Mouse (Mus musculus) T-helper 1 cell (primary cell): ENCODE data around the gene Mamdc2.

Source experiments
- in situ Hi-C: fragments of 300-600 bp; cut with MboI, MseI; formaldehyde crosslinking; loops from one replicate; pipeline ENCODE4 v1.15.1; 2025; ENCODE audit warnings: high pct_unique_total_duplicates

Mamdc2 gene

DNA sequence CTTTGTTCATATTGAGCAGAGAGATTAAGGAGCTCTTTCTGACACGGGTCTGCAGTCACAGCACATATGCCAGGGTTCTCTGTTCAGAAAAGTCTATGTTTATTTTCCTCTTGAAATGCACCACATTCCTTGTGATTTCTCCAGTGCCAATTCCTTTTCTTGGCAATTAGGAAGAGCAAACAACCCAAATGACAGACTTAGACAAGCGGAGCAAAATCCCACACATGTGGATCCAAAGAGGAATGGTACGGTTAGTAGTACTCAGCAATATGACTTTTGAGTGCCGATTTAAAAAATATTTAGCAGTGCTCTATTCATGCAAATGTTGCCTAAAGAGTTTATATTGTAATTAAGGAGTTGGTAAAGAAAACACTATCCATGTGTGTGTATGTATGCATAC, 87.7 kb downstream of the Mamdc2 start:
- in situ Hi-C loops: no loop called here

DNA sequence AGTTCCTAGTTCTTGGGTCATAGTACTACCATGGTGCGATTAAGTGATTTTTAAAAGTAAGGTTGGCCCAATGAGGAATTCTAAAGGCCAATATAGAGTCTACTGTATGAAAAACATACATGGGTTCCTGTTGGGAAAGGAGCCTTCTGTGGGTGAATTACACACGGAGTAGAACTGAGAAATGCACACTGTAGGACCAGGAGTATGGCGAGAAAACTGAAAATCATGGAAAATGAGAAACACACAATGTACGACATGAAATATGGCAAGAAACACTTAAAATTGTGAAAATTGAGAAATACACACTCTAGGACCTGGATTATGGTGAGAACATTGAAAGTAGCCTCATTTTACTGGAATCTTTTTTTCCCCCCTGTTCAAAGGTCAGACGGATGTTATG, 91.0 kb downstream of the Mamdc2 start:
- in situ Hi-C loops: no loop called here

DNA sequence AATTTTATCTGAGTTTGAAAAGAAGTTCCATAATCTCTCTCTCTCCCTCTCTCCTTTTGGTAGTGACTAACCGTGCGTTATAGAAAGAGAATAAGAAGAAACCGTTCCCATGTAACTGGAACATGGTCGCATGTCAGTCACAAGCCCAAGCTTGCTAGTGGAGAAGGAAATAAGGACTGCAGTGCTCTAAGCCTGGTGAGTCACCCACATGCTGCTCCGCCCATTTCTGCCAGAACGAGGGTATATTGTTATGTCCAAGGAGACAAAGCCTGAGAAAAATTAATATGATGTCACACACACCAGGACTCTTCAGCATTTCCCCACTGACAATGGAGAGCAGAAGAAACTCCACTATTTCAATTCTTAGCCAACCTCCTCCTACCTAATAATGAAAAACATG, 93.5 kb downstream of the Mamdc2 start:
- in situ Hi-C loops: no loop called here

- in situ Hi-C loops: no loop called here
Observed at GRCm38 (mm10) chr19:23353881-23354401, 94.3 kb downstream of the Mamdc2 start.

DNA sequence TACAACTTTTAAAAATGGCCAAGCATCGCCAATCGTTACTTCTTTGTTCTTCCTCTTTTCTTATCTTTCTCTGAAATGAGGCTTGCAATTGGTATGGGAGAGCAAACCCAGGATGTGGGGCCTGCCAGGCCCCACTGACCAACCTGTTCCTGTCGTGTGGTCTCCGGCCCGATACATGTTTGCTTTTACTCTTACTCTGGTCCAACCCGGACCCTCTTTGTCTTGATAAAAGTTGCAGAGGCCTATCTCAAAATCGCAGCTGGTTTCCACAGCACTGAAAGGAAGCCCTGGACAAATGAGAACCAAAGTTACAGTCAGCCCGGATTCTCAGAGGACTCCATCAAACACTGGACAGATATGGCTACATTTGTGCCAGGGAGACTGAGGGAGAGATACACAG, 95.1 kb downstream of the Mamdc2 start:
- in situ Hi-C loops: no loop called here

GRCm38 (mm10) chr19:23351808-23352491, 96.3 kb downstream of the Mamdc2 start:
- in situ Hi-C loops: no loop called here

DNA sequence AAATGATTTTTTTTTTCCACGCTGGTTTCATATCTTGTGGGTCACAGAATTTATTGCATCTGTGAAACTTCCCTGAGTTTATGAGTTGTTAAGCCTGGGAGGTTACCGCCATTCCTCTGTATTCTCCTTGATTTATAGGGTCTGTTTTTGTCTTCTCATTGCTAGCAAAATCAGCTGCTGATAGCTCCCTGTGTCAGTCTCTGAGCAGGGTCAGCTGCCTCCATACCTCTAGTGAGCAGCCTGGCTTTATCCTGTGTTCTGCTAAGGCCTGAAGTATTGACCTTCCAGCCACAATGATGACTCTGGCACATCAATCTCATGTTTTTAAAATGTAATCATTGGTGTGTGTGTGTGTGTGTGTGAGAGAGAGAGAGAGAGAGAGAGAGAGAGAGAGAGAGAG, 98.3 kb downstream of the Mamdc2 start:
- in situ Hi-C loops: no loop called here

DNA sequence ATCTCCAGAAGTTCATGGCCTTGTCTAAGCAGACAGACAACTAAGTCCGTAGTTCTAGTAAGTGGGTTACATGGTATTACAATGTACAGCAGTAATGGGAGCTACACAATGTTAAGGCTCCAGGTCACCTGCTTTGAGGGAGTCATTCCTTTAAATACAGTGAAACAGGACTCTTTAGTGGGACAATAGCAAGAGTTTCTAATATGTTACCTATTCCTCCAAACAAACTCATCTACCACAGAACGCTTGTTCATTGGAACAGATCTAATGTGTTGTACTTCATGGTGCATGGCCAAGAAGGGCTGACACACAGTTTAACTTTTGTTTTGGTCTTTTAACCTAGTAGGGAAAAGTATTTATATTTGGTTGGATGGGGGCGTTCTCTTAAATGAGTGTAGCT, 105.5 kb downstream of the Mamdc2 start:
- in situ Hi-C loops: no loop called here

- in situ Hi-C loops: no loop called here
Observed at GRCm38 (mm10) chr19:23332883-23333282, 115.4 kb downstream of the Mamdc2 start.

- in situ Hi-C loops: no loop called here
Observed at GRCm38 (mm10) chr19:23330842-23331241, 117.4 kb downstream of the Mamdc2 start.

DNA sequence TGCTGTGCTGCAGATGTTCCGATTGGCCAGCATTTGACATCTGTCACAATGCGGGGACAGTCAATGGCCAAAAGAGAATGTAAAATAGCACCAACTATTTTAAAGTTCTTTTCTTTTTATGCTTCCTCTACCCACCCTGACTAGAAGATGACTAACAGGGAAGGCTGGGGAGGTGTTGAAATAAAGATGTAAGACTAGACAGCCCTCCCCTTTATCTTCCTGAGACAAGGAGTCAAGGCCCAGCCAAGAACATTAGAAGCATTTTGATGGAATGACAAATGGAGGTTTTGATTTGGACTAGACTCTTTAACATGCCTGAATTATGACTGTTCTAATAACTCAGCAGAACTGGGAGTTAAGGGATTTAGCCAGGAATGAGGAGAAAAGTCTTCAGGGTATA, 118.9 kb downstream of the Mamdc2 start:
- in situ Hi-C loops: no loop called here

- in situ Hi-C loops: no loop called here
Observed at GRCm38 (mm10) chr19:23327056-23327640, 121.1 kb downstream of the Mamdc2 start.

- in situ Hi-C loops: no loop called here
Observed at GRCm38 (mm10) chr19:23323107-23323506, 125.1 kb downstream of the Mamdc2 start.

DNA sequence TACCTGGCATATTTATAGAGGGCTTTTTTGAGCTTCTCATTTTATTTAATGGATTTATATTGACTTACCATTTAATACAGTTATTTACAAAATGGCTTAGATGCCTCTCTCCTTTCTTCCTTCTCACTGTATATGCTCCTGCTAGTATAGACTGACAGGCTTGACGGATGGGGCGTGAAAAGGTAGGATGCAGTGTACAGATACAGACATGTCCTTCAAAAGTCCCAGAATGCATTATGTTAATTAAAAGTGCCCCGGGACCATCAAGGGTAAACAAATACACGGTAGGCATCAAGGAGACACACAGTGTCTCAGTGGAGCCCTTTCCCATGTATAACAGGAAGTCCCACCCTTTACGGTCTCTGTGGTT, 130.3 kb downstream of the Mamdc2 start:
- in situ Hi-C loops: no loop called here

GRCm38 (mm10) chr19:23317295-23317988, 130.8 kb downstream of the Mamdc2 start:
- in situ Hi-C loops: no loop called here

GRCm38 (mm10) chr19:23316851-23317250, 131.4 kb downstream of the Mamdc2 start:
- in situ Hi-C loops: no loop called here

DNA sequence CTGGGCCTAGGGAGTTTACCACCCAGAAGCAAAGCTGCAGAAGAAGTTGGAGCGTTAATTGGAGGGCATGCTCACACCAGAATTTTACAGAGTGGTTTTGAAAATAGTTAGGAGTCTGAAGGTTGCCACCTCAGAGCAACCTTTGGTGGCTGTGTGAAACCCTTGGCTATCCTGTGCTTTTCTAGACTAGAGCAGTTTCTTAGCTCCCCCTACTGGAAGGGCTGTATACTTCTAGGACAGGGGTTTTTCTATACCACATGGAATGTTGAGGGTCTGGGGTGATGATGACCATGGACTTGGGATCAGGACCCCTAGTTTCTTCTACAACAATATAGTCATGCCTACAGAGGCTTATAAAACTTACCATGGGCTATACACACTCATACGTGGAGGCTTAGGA, 138.3 kb downstream of the Mamdc2 start:
- in situ Hi-C loops: no loop called here

DNA sequence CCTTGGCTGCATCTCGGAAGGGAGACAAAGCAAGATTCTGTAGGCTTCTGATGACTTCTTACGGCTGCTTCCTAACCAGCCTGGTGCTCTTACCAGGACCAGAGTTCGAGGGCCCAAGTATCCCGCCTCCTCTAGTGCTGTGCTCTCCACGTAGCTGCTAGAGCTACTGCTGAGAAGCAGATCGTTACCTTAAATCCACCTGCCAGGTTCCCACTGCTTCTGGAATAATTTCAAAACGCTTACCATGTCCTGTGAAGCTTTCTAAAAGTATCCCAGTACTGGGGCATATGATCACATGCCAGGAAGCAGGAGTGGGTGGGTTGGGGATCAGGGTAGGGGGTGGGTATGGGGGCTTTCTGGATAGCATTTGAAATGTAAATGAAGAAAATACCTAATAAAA, 141.6 kb downstream of the Mamdc2 start:
- in situ Hi-C loops: no loop called here

GRCm38 (mm10) chr19:23299987-23300386, 148.3 kb downstream of the Mamdc2 start:
- in situ Hi-C loops: no loop called here

- in situ Hi-C loops: no loop called here
Observed at GRCm38 (mm10) chr19:23298917-23299316, 149.3 kb downstream of the Mamdc2 start.

GRCm38 (mm10) chr19:23297191-23297590, 151.1 kb downstream of the Mamdc2 start:
- in situ Hi-C loops: no loop called here

DNA sequence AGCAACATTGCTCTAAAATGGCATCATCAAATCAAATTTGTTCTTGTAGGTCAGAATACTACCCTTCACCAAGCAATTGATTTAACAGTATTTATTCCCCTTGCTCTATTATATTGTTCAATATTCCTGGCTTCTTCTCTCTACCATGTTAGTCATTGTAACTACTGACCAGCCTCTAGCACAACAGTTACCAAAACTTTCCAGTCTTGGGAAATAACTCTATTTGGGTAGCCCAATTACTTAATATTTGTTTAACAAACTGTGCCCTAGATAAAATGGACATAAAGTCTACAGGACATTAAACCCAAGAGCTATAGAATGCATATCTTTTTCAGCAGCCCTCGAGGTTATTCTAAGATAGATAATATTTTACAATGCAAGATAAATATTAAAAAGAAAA, 159.0 kb downstream of the Mamdc2 start:
- in situ Hi-C loops: no loop called here
